Mouse (Mus musculus) activated CD4-positive, CD25-positive, alpha-beta regulatory T cell, adult 4 months (primary cell): ENCODE measurements around the gene Ermp1. TPM values are rescaled to one million over a fixed set of nuclear protein-coding genes. Genes with fewer than 3 reads are reported as not detected.

ENCODE experiments used
- ATAC-seq: one replicate; pipeline ENCODE4 v1.8.0; 2017
- polyA plus RNA-seq, 2 experiments: library from polyadenylated mRNA; unstranded; fragments of 100-300 nt; shearing (Covaris generic); gene quantifications; one replicate each; pipeline ENCODE4 v1.2.1; 2017

The Ermp1 gene
- polyA plus RNA-seq, 2 experiments from 2014 or later = 12.0 to 17.0 TPM

- no peak for ATAC-seq
These were observed 12.9 kb upstream of the Ermp1 start for GRCm38 (mm10) chr19:29660835-29661764.

DNA sequence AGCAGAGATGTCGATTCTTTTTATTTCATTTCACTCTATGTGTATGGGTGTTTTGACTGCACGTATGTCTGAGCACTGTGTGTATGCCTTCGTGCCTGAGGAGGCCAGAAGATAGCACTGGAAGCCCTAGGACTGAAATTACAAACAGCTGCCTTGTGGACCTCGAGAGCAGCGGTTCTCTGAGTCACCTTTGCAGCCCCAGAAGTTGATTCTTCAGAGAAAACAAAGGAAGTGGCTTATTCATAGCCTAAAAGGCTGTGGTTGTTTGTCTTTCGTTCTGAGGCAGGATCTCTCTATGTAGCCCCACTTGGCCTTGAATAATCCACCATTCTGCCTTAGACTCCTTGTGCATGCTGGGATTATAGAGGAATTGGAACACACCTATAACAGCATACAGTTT lies 11.5 kb upstream of the Ermp1 start:
- peak; percentile 82 for ATAC-seq

DNA sequence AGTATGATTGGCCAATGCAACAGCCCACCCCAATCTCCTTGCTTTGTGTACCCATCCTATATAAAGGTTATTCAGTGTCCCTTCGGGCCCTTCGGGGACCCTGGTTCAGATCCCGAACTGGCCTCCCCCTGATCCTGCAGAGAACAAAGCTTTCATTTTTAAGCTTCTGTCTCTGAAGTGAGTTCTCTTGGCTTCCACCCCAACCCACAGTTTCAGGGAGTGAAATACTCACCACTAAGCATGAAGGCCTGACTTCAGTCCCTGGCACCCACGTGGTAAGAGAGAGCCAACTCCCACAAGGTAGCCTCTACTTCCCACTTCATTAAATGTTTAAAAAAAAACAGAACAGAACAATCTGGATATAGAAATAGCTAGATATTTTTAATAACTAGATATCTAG lies 10.6 kb upstream of the Ermp1 start:
- ATAC-seq = no peak

DNA sequence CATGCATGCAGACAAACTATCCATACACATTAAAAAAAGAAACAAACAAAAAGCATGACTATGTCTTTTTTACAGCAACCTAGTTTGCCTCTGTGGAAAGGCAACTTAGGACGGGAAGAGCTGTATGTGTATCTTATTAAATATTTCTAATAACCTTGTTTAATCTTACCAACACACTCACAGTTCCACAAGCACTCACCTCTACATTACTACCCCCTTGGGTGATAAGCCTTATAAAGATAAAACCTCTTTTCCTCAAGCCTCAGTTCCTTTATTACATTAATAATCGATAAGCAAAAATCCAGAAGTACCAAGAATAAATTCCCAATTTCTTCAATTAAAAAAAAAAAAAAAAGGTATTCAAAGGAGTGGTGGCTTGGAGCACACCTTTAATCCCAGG lies 9.3 kb upstream of the Ermp1 start:
- ATAC-seq = no peak

DNA sequence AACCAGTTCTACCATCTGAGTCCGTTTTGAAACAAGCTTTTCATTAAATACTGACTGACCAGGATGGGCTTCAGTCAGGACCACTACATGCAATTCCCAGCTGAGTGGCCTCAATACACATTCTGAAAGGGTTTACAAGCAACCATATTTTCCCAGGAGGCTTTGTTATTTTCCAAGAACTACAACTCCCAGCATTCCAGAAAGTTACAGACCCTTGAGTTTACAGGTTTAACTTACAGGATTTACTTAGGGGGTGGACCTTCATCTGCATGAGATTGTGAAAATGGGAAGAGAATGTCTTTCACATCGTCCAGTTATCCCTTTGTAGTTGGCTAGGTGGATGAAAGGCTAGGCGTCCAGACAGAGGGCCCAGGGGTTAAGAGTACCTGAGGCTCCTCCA lies 8.8 kb upstream of the Ermp1 start:
- no peak for ATAC-seq

DNA sequence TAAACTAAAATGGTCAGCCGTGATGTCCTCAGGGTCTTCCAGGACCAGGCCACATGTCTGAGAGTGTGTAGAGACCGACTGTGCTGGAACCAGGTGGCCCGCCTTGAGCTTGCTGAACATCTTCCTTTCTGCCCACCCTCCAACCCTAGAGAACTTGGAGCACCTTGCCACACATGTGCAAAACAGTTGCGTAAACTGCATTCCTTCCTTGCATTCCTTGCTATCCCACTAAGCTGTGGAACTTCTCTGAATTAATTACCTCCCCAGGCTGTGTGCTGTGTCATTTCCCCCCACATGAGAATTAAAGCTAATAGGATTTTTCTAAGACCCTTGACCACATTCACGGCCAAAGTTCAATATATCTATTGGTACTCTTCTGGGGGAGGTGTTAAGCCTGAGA lies 8.4 kb upstream of the Ermp1 start:
- ATAC-seq = no peak

DNA sequence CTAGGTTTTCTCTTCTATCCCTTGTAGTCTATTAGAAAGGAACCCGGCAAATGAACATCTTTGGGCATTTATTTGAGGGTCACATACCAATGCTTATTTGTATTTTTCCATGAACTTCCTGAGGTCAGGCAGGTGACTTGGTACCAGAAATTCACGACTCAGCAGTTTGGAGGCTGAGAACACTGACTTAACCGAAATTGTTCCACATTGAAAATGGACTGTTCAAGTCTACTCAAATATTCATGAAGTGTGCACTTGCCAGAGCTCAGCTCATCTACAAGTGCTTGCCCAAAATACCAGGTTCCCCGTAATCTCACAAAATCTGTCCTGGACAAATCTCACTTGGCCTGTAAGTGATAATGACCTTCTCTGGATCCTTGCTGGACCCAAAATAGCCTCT lies 7.8 kb upstream of the Ermp1 start:
- no peak for ATAC-seq

DNA sequence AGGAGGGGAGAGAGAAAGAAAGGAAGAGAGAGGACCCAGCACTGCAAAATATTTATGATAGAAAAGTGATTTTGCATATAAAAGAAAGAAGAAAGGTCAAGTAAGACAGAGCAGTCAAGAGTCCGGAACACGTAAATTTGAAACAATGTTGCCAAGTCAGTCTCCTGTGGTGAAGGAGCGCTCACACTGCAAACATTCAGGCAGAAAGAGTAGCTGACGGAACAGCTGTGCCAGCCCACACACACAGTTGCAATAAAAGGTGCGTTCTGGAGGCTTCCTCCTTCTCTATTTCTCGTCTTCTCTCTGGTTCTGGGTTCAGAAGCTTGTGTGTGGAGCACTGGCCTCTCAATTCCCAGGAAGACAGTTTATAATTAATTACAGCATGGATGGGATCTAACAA lies 6.9 kb upstream of the Ermp1 start:
- ATAC-seq = no peak

GRCm38 (mm10) chr19:29653768-29654265 lies 5.6 kb upstream of the Ermp1 start:
- no peak for ATAC-seq

GRCm38 (mm10) chr19:29649683-29650082 lies 1.5 kb upstream of the Ermp1 start:
- ATAC-seq = no peak

GRCm38 (mm10) chr19:29648550-29648914 lies 317 bp upstream of the Ermp1 start:
- no peak for ATAC-seq

DNA sequence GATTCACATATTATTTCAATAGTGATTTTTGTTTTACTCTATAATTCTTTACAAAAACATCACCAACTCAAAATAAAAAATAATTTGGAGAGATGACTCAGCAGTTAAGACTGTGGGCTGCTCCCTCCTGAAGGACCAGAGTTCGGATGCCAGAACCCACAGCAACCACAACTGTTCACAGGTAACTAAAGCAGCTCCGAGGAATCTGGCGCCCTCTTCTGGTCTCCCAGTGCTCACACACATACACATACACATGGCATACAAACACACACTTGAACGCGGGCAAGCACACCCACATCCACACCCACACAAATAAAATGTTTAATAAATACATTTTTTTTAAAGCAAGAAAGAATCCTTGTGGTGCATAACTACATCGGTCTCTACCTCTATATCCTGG lies 3.5 kb downstream of the Ermp1 start:
- no peak for ATAC-seq

DNA sequence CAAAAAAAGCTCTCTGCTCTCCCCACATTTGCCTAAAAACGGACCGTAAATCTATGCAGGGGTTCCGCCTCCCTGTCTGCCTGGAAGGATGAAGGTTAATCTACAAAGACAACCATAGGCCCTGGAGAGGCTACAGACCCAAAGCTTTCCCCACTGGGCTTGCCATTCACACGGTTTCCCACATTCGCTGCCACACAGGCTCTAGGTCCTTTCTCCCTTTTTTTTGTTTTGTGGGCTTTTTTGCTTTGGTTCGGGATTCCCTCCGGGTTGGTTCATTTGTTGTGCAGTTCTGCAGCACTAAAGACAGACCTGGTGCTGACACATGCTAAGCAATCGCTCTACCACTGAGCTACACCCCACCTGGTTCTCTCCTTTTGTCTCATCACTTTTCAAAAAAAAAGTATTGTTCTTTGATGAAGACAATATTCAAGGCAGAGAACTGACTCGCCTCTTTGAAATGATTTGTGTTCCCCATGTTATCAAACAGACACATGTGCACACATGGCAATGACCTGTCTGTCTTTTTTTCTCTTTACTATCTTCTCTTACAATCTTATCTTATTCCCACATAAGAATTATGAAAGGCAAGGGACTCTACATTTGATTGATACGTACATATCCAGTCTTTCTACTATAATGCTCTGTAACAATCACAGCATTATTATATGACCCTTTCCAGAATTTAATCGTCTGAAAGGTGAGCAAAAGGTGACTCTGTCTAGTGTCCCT lies 4.9 kb downstream of the Ermp1 start:
- ATAC-seq = no peak

- ATAC-seq = no peak
These were observed 6.0 kb downstream of the Ermp1 start for GRCm38 (mm10) chr19:29642211-29642610.

DNA sequence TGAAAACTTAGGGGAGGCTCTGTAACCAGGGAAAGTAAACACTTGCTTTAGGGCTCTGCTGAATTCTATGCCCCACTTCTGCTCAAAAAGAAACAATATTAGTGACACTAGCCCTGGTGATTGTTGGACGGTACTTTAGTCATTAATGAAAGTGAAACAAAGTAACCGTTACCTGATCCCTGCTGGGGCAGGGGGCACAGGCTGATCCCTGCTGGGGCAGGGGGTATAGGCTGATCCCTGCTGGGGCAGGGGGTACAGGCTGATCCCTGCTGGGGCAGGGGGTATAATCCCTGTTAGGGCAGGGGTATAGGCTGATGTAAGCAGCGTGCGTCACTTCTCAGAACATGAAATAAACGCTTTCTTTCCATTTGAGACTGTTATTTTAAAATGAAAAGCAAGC lies 6.7 kb downstream of the Ermp1 start:
- ATAC-seq = peak; percentile 29

- peak; percentile 88 for ATAC-seq
These were observed 7.2 kb downstream of the Ermp1 start for GRCm38 (mm10) chr19:29641055-29641454.

DNA sequence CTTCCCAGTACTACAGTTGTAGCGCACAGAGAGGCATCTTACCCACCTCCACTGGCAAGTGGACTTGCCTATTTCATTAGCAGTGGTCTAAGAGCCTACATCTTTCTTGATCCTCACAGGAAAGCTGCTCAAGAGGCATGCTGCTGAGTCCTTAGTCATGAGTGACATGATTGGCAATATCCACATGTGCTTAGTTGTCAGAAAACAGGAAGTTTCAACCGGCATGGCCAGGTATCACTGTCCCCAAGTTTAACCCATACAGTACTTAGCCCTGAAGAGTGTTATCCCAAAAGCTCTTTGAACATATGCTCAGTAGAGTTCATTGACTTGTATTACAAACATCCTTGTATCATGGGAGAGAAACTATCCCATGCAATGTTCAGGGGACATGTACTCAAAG lies 36.1 kb downstream of the Ermp1 start:
- ATAC-seq = no peak

DNA sequence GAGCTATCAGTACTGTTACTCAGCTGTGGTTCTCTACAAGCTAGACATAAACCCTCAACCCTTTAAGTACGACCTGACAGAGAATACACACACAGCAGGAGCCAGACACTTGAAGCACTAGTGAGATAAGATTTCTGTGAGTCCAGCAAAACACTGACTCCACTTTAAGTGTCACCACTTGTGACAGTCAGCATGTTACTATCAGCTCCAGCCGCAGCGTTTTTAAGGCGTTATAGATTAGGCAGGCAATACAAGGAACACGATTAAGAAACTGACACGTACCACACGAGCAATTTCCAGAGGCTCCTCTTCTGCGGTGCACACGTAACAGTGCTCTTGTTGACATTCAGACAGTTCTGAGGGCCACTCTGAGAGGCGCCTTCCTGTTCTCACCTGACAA lies 37.3 kb downstream of the Ermp1 start:
- ATAC-seq = no peak

DNA sequence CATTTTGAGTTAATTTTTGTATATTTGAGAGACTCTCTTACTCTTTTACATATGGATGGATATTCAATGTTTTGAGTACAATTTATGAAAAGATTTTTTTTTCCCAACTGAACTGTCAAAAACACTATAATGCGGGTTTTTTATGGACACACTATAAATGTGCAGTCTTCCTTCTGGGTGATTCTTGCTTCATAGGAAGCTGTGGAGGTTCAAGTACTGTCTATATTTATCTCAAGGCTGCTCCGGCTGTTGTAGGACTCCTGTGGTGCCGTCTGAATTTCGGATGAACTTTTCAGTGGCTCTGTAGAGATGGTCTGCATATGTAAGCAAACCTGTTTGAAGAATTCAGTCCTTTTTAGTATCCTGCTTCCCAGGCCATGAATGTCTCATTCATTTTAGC lies 40.0 kb downstream of the Ermp1 start:
- no peak for ATAC-seq

DNA sequence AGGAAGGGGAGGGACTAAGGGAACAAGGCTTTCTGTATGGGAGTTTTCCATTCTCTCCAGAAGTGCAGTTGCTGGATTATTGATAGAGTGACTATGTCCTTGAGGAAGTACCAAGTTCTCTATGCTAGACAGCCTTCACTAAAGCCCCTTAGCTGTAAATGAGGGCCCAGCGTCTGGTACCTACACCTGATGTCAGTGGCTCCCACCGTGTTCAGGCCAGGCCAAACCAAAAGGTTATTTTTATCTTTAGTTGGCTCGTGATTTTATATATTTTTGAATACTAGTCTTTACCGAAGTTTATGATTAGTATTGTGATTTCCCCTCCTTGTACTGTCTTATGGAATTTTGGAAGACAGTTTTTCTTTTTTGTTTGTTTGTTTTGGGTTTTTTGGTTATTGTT lies 40.7 kb downstream of the Ermp1 start:
- ATAC-seq = no peak

DNA sequence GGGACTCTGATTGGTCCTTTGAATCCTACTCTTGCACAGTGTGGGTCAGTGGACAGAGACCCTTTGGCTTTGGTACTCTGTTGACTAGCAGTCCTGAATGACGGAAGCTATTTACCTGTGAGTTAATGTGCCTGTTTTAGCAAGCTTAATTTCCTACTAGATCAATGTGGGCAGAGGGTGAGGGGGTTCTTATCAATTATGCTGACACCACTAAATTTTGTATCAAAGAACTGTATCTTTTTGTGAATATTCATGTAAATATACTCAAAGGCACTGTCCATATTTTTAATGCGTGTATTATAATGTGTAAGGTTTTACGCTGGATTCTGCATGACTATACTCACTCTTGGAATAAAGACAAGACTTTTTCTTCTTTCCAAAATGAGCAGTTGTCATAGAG lies 43.6 kb downstream of the Ermp1 start:
- ATAC-seq = no peak

DNA sequence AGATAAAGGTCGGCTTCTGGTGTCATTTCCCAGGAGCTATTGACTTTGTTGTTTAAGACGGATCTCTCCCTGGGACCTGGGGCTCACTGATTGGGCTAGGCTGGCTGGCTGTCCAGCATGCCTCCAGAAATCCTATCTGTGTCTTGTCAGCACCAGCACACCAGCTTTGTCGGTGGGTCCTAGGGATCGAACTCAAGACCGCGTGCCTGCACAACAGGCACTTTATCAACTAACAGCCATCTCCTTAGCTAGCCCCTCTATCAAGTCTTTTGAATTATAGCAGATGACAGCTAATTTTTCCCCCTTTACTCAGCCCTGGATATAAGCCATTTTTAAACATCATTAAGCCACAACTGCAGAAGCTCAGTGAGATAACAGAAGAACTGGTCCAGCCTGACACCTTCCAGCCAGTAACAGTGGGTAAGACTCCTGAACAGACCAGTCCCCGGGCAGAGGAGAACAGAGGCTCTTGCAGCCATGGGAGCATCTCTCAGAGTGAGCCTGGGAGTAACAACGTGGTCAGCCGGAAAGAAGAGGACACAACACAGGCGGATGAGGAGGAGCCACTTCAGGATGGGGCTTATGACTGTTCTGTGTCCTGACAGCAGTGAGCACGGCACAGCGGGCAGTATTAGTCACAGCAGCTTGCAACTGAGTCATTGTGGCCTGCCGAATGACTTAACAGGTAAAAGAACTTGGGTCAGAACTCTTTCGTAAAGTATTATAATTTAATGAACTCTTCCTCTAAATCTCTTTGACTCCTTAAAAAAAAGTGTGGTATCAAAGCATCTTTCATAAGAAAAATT lies 44.5 kb downstream of the Ermp1 start:
- ATAC-seq = no peak

GRCm38 (mm10) chr19:29598981-29599380 lies 49.2 kb downstream of the Ermp1 start:
- ATAC-seq = no peak
